Mouse (Mus musculus): ENCODE data around the gene Trim62.

Trim62 gene

GRCm38 (mm10) chr4:128909378-128909831, 26.0 kb downstream of the Trim62 start:
- DNase-seq (ENCODE audit: low read depth, low spot score), result no peak

- no peak for DNase-seq (ENCODE audit: low read depth, low spot score)
Observed at GRCm38 (mm10) chr4:128910276-128911063, 27.1 kb downstream of the Trim62 start.

GRCm38 (mm10) chr4:128912085-128912484, 28.7 kb downstream of the Trim62 start:
- DNase-seq (ENCODE audit: low read depth, low spot score), result no peak

DNA sequence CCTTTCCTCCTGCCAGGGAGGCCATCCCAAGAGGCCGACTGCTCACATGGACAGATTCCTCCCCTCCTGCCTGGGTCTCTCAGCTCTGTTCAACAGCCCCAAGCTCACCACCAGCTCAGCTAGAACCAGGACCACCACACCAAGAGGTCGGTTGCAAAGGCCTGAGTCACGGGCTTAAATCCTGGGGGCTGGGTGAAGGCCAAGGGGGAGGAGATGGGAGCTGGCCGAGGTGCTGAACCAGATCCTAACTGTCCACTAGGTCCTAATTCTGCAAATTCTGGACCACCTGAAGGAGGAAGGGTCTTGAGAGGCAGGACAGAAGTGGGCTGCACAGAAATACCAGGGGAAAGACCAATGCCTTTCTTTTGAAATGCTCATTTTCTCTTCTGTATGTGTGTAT, 30.4 kb downstream of the Trim62 start:
- no peak for DNase-seq (ENCODE audit: low read depth, low spot score)

DNA sequence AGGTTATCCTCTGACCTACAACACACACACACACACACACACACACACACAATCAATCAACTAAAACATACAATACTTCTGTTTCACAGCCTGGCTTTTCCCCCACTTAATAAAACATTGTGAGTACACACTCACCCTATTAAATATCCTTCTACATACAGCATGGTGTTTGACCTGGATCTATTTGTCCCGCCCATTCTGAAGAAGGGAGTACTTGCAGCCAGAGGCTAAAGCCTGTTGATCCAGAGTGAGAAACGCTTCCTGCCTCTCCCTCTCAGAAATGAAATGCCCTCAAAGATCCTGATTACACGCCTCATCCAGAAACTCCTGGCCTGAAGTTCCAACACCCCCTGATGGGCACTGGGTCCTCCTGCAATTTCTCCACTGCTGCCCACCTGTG, 33.7 kb downstream of the Trim62 start:
- DNase-seq (ENCODE audit: low read depth, low spot score), result no peak

DNA sequence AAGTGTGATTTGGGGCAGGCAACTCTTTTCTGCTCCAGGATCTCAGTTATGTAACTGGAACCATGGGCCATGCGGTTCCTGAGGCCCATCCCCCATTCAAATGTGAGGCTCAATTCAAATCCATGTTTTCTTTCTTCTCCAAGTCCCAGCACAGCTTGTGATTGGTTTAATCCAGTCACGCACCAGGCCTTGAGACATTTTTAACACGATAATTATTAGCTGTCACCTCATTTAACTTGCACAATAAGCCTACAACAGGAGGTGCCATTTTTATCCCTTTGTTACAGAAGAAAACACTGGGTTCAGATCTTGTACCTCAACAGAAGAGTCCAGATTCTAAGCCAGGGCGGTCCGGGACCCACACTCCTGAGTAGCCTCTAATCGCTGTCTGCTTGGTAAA, 34.4 kb downstream of the Trim62 start:
- DNase-seq (ENCODE audit: low read depth, low spot score), result no peak

GRCm38 (mm10) chr4:128918187-128918586, 34.8 kb downstream of the Trim62 start:
- DNase-seq (ENCODE audit: low read depth, low spot score), result no peak

DNA sequence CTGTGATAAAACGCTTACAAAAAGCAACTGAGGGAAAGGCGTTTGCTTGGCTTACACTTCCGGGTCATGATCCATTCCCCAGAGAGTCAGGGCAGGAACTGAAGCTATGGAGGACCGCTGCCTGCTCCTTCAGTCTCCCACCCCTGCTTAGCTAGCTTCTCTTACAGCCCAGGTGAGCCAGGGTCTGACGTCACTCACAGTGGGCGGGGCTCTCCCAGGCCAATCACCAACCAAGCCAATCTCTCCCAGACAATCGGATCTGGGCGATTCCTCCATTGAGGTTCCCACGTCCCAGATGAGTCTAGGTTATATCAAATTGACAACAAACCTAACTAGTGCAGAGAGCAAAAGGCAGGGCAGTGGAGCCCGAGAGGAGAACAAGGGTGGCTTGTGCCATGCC, 35.7 kb downstream of the Trim62 start:
- DNase-seq (ENCODE audit: low read depth, low spot score), result peak; percentile 76

DNA sequence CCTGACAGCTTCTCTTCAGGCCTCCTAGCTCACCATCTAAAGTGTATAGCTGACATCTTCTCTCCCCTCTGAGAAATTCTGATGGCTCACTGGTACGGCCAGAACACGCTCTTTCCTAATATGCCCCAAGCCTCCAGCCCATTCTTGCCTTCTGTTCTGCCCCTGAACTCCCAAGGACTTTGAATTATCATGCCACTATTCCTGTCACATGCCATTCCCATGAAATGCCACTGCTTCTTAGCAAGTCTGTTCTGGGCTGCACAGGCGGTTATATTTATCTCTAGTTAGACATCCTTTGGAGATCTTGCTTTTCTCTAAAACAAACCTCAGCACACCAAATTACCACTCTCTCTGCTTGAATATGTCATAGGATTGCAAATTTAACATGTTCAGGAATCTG, 40.2 kb downstream of the Trim62 start:
- no peak for DNase-seq (ENCODE audit: low read depth, low spot score)

GRCm38 (mm10) chr4:128924841-128925606, 41.6 kb downstream of the Trim62 start:
- no peak for DNase-seq (ENCODE audit: low read depth, low spot score)

GRCm38 (mm10) chr4:128932783-128933182, 49.4 kb downstream of the Trim62 start:
- DNase-seq (ENCODE audit: low read depth, low spot score), result no peak

DNA sequence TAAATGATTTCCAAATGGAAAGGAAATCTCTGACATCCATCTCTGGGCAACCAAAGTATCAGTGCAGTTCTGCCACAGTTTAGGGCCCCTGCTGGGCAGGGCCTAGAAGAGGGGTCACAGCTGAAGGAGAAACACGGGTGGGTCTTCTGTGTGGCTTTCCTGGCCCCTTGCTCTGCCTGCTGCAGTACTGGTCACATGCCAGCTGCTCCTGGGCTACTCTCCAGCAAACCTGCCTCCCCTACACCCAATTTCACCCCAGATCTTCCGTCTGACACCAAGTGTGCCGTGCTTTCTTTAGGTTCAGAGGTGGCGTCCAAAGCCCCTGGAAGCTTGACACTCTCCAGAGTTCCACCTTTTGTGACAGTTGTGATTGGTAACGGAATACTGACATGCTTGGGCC, 52.2 kb downstream of the Trim62 start:
- DNase-seq (ENCODE audit: low read depth, low spot score), result no peak

DNA sequence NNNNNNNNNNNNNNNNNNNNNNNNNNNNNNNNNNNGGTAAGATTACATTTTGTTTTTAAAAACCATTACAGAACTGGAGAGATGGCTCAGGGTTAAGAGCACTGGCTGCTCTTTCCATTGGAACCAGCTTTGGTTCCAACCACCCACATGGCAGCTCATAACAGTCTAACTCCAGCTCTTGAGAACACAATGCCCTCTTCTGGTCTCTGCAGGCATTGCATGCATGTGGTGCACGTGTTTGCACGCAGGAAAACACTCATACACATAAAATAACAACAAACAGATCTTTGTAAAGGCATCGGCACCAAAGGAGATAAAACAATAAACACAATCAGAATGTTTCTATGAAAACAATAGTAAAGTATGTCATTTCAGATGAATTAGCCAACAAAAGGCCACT, 59.0 kb downstream of the Trim62 start:
- DNase-seq (ENCODE audit: low read depth, low spot score), result no peak

DNA sequence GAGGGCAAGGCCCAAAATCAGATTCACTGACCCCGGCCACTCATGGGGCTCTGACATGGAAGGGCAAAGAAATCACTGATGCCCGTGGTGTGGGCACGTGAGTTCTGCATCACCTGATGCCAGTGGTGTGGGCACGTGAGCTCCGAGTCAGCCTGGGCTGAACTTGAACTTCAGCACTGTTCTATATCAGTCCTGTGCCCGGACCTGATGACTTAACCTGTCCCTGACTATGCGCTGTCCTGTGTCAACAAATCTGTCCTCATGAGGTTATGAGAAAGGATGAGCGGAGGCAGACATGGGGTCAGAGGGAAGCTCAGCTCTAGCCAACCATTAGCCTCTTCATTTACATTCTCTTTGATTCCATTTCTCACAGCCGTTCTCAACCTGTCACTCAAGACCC, 63.4 kb downstream of the Trim62 start:
- no peak for DNase-seq (ENCODE audit: low read depth, low spot score)

DNA sequence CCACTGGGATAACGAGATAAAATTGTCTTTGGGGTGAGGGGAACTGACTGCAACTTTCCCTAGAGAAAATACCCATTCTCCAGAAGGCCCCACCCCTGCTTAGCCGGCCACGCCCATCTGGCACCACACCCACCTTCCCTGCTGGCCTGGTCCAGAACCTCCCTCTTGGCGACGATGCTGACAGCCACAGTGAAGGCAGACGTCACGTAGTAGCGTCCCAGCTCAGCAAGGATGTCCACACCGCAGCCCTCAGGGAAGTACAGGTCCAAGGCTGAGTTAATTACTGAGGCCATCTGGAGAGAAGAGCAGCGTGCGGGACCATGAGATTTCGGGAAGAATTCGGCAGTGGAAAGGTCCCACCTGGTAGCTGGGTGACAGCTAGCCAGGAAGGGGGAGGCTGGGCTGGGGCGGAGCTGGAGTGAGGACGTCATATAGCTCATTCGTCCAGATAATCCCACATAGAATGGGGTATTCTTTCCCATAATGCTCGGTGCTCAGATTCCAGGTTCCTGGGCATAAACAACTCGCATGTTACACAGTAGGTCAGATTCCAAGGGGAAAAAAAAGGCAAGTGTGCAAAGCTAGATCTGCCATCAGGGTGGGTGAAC, 64.0 kb downstream of the Trim62 start:
- no peak for DNase-seq (ENCODE audit: low read depth, low spot score)

DNA sequence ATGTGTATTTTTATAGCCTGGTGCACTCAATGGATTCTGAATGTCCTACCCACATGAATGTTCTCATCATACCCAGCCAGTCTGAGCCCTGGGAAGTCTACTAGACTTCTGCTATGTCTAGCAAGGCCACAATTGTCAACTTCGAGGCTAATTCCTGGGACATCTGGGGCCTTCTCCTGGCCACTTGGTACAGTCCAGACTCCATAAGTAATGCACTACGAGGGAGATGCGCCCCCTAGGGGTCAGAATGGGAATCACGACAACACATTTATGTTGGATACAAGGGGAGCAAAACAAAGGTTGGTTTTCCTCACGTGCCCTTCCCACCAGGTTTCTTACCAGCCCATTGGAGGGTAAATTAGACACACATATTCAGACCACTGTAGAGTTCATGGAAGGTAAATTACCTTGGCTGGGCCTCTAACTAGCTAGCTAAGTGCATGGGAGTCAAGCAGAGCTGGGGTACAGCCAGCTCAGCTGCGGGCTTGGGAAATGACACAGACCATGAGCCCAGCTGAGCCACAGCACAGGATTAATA, 64.8 kb downstream of the Trim62 start:
- DNase-seq (ENCODE audit: low read depth, low spot score), result no peak

GRCm38 (mm10) chr4:128949470-128950005, 66.2 kb downstream of the Trim62 start:
- DNase-seq (ENCODE audit: low read depth, low spot score), result no peak

GRCm38 (mm10) chr4:128950461-128950860, 67.1 kb downstream of the Trim62 start:
- DNase-seq (ENCODE audit: low read depth, low spot score), result no peak

- DNase-seq (ENCODE audit: low read depth, low spot score), result no peak
Observed at GRCm38 (mm10) chr4:128953851-128954250, 70.5 kb downstream of the Trim62 start.

DNA sequence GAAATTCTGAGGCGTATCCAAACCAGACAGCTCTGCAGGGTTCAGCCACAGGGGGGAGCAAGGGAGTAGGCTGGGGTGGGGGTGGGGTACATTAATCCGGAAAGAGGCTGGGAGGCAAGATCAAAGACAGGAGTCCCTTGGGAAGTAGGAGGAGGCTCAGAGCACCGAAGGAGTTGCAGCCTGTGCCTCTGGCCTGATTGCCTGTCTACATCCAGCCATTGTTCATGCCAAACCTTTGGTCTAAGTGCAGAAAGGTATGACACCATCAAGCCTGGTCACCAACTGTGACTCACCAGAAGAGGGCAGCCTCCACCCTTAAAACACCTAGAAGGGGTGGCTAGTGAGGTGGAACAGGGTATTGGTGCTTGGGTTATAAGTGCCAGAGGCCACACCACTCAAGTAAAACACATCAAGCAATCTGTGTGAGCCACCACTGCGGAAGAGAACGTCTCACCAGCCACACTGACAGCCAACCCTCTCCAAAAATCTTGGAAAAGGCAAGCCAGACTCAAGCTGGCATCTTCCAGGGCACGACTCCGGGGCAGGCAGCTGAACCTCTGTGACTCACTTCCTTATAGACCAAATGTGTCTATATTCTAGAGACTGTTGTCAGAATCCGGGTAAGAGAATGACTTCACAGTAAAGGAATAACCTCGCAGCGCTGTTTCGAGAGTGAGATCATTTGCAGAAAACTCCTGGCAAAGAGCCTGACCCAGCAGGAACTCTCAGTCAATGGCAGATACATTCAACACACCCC, 74.0 kb downstream of the Trim62 start:
- DNase-seq (ENCODE audit: low read depth, low spot score), result peak; percentile 77

- no peak for DNase-seq (ENCODE audit: low read depth, low spot score)
Observed at GRCm38 (mm10) chr4:128958156-128958555, 74.8 kb downstream of the Trim62 start.
